Mouse (Mus musculus): ENCODE measurements around the gene Gfra1. TPM values are rescaled to one million over a fixed set of nuclear protein-coding genes. Genes with fewer than 3 reads are reported as not detected.

Gfra1 gene
- polyA plus RNA-seq, 1 experiment from 2014 or later = 56.4 TPM

GRCm38 (mm10) chr19:58436874-58437273 is 18.8 kb downstream of the Gfra1 start:
- Histone ChIP-seq H3K36me3 (ENCODE audit: insufficient read depth, low read length) (no peaks in the 10 kb centered on the region), H3K4me3 (replicated peaks; ENCODE audit: low read depth, low read length) (no peak overlapping the region), H3K4me2 (ENCODE audit: low read length) (no peak overlapping the region), H3K27me3 (ENCODE audit: insufficient read depth, low read length) (no peaks in the 10 kb centered on the region), H3K9me3 (replicated peaks; ENCODE audit: low read length) (no peaks in the 10 kb centered on the region), H3K9ac (ENCODE audit: low read depth, low read length) (no peak overlapping the region), H3K4me1 (replicated peaks; ENCODE audit: insufficient read depth, low read length) (peaks cover 7% of the 10 kb centered on the region; the same call in 1 of the 2 replicates), H3K27ac (no peak overlapping the region; the same call in 1 of the 2 replicates)
- 47% methylated on average over 3 of the region's 3 CpGs for WGBS
- TF ChIP-seq CTCF (IDR thresholded peaks at IDR 0.05; ENCODE audit: low read depth) = no peak
- no peak for ATAC-seq (replicated peaks; ENCODE audit: low FRiP score, low read depth)
- peak; percentile 37 for DNase-seq (ENCODE audit: low spot score)

GRCm38 (mm10) chr19:58435877-58436276 is 19.8 kb downstream of the Gfra1 start:
- no peak overlapping the region for H3K4me2 ChIP-seq (ENCODE audit: low read length)
- TF ChIP-seq CTCF (IDR thresholded peaks at IDR 0.05; ENCODE audit: low read depth) = no peak
- H3K9me3 ChIP-seq (replicated peaks; ENCODE audit: low read length) = no peaks in the 10 kb centered on the region
- H3K9ac ChIP-seq (ENCODE audit: low read depth, low read length) = no peak overlapping the region
- no peak overlapping the region for H3K4me3 ChIP-seq (replicated peaks; ENCODE audit: low read depth, low read length)
- DNase-seq (ENCODE audit: low spot score) = no peak
- no peaks in the 10 kb centered on the region for H3K36me3 ChIP-seq (ENCODE audit: insufficient read depth, low read length)
- H3K27me3 ChIP-seq (ENCODE audit: insufficient read depth, low read length) = no peaks in the 10 kb centered on the region
- 69% methylated on average over 5 of the region's 5 CpGs for WGBS
- no peak overlapping the region for H3K27ac ChIP-seq
- no peak for ATAC-seq (replicated peaks; ENCODE audit: low FRiP score, low read depth)
- H3K4me1 ChIP-seq (replicated peaks; ENCODE audit: insufficient read depth, low read length) = peaks cover 7% of the 10 kb centered on the region; the same call in 1 of the 2 replicates

GRCm38 (mm10) chr19:58432840-58433239 is 22.9 kb downstream of the Gfra1 start:
- no peak overlapping the region for H3K9ac ChIP-seq (ENCODE audit: low read depth, low read length)
- H3K9me3 ChIP-seq (replicated peaks; ENCODE audit: low read length) = no peaks in the 10 kb centered on the region
- H3K36me3 ChIP-seq (ENCODE audit: insufficient read depth, low read length) = no peaks in the 10 kb centered on the region
- no peaks in the 10 kb centered on the region for H3K27me3 ChIP-seq (ENCODE audit: insufficient read depth, low read length)
- H3K4me3 ChIP-seq (replicated peaks; ENCODE audit: low read depth, low read length) = no peak overlapping the region
- no peak overlapping the region for H3K27ac ChIP-seq
- no peak for DNase-seq (ENCODE audit: low spot score)
- 54% methylated on average over 5 of the region's 5 CpGs for WGBS
- no peak for ATAC-seq (replicated peaks; ENCODE audit: low FRiP score, low read depth)
- H3K4me2 ChIP-seq (ENCODE audit: low read length) = no peak overlapping the region
- H3K4me1 ChIP-seq (replicated peaks; ENCODE audit: insufficient read depth, low read length) = peaks cover 7% of the 10 kb centered on the region; the same call in 1 of the 2 replicates
- TF ChIP-seq CTCF (IDR thresholded peaks at IDR 0.05; ENCODE audit: low read depth) = no peak

GRCm38 (mm10) chr19:58428546-58428945 is 27.2 kb downstream of the Gfra1 start:
- Histone ChIP-seq H3K36me3 (ENCODE audit: insufficient read depth, low read length) (no peaks in the 10 kb centered on the region), H3K9ac (ENCODE audit: low read depth, low read length) (no peak overlapping the region), H3K4me1 (replicated peaks; ENCODE audit: insufficient read depth, low read length) (no peaks in the 10 kb centered on the region), H3K4me3 (replicated peaks; ENCODE audit: low read depth, low read length) (no peak overlapping the region), H3K27me3 (ENCODE audit: insufficient read depth, low read length) (no peaks in the 10 kb centered on the region), H3K27ac (no peak overlapping the region), H3K9me3 (replicated peaks; ENCODE audit: low read length) (no peaks in the 10 kb centered on the region), H3K4me2 (ENCODE audit: low read length) (no peak overlapping the region)
- TF ChIP-seq CTCF (IDR thresholded peaks at IDR 0.05; ENCODE audit: low read depth) = no peak
- ATAC-seq (replicated peaks; ENCODE audit: low FRiP score, low read depth) = no peak
- 91% methylated on average over 4 of the region's 4 CpGs for WGBS
- DNase-seq (ENCODE audit: low spot score) = no peak

- ATAC-seq (replicated peaks; ENCODE audit: low FRiP score, low read depth) = no peak
- 54% methylated on average over 2 of the region's 2 CpGs for WGBS
Observed at GRCm38 (mm10) chr19:58427348-58427747, 28.4 kb downstream of the Gfra1 start.

GRCm38 (mm10) chr19:58424928-58425327 is 30.8 kb downstream of the Gfra1 start:
- no peak for ATAC-seq (replicated peaks; ENCODE audit: low FRiP score, low read depth)
- no peaks in the 10 kb centered on the region for H3K27me3 ChIP-seq (ENCODE audit: insufficient read depth, low read length)
- no peak overlapping the region for H3K4me2 ChIP-seq (ENCODE audit: low read length)
- TF ChIP-seq CTCF (IDR thresholded peaks at IDR 0.05; ENCODE audit: low read depth) = no peak
- no peaks in the 10 kb centered on the region for H3K9me3 ChIP-seq (replicated peaks; ENCODE audit: low read length)
- no peak overlapping the region for H3K9ac ChIP-seq (ENCODE audit: low read depth, low read length)
- H3K4me3 ChIP-seq (replicated peaks; ENCODE audit: low read depth, low read length) = no peak overlapping the region
- no peaks in the 10 kb centered on the region for H3K36me3 ChIP-seq (ENCODE audit: insufficient read depth, low read length)
- no peak for DNase-seq (ENCODE audit: low spot score)
- 84% methylated on average over 2 of the region's 2 CpGs for WGBS
- no peaks in the 10 kb centered on the region for H3K4me1 ChIP-seq (replicated peaks; ENCODE audit: insufficient read depth, low read length)
- no peak overlapping the region for H3K27ac ChIP-seq

More at GRCm38 (mm10) chr19:58427348-58427747, 28.4 kb downstream of the Gfra1 start:
- TF ChIP-seq CTCF (IDR thresholded peaks at IDR 0.05; ENCODE audit: low read depth) = no peak
- H3K36me3 ChIP-seq (ENCODE audit: insufficient read depth, low read length) = no peaks in the 10 kb centered on the region
- no peak overlapping the region for H3K9ac ChIP-seq (ENCODE audit: low read depth, low read length)
- H3K27ac ChIP-seq = no peak overlapping the region
- H3K4me2 ChIP-seq (ENCODE audit: low read length) = no peak overlapping the region
- DNase-seq (ENCODE audit: low spot score) = peak; percentile 64
- H3K27me3 ChIP-seq (ENCODE audit: insufficient read depth, low read length) = no peaks in the 10 kb centered on the region
- H3K4me3 ChIP-seq (replicated peaks; ENCODE audit: low read depth, low read length) = no peak overlapping the region
- no peaks in the 10 kb centered on the region for H3K9me3 ChIP-seq (replicated peaks; ENCODE audit: low read length)
- H3K4me1 ChIP-seq (replicated peaks; ENCODE audit: insufficient read depth, low read length) = no peaks in the 10 kb centered on the region

GRCm38 (mm10) chr19:58424179-58424578 is 31.5 kb downstream of the Gfra1 start:
- no peak for ATAC-seq (replicated peaks; ENCODE audit: low FRiP score, low read depth)

More at GRCm38 (mm10) chr19:58424179-58424578, 31.5 kb downstream of the Gfra1 start:
- H3K27me3 ChIP-seq (ENCODE audit: insufficient read depth, low read length) = no peaks in the 10 kb centered on the region
- 80% methylated on average over 3 of the region's 3 CpGs for WGBS
- no peaks in the 10 kb centered on the region for H3K9me3 ChIP-seq (replicated peaks; ENCODE audit: low read length)
- H3K4me3 ChIP-seq (replicated peaks; ENCODE audit: low read depth, low read length) = no peak overlapping the region
- no peak overlapping the region for H3K9ac ChIP-seq (ENCODE audit: low read depth, low read length)
- H3K36me3 ChIP-seq (ENCODE audit: insufficient read depth, low read length) = no peaks in the 10 kb centered on the region
- H3K27ac ChIP-seq = no peak overlapping the region
- H3K4me1 ChIP-seq (replicated peaks; ENCODE audit: insufficient read depth, low read length) = no peaks in the 10 kb centered on the region
- no peak for DNase-seq (ENCODE audit: low spot score)
- H3K4me2 ChIP-seq (ENCODE audit: low read length) = no peak overlapping the region
- TF ChIP-seq CTCF (IDR thresholded peaks at IDR 0.05; ENCODE audit: low read depth) = no peak
